Mouse (Mus musculus) forebrain, embryonic 13.5 days (tissue): Measurements from ENCODE around the gene Krtap9-5. TPM values are rescaled to one million over a fixed set of nuclear protein-coding genes. Genes with fewer than 3 reads are reported as not detected.

Experiments
- ATAC-seq: fragments of 200-750 bp; cut with Nextera tagmentation; 2 replicates; pipeline ENCODE4 v1.8.0; 2017
- H3K27ac ChIP-seq: fragments of 300-500 bp; sonication (generic); 2 replicates; pipeline ENCODE4 v1.5.1; 2015; ENCODE audit warnings: inconsistent platforms, mild to moderate bottlenecking, moderate library complexity
- H3K27me3 ChIP-seq: fragments of 300-500 bp; sonication (generic); 2 replicates; pipeline ENCODE4 v1.6.1; 2015; ENCODE audit warnings: mild to moderate bottlenecking, inconsistent platforms
- H3K36me3 ChIP-seq: fragments of 300-500 bp; sonication (generic); 2 replicates; pipeline ENCODE4 v1.6.1; 2015; ENCODE audit warnings: mild to moderate bottlenecking, inconsistent platforms; ENCODE audit not compliant: poor library complexity, severe bottlenecking
- H3K4me1 ChIP-seq: fragments of 300-500 bp; sonication (generic); 2 replicates; pipeline ENCODE4 v1.6.1; 2015; ENCODE audit warnings: inconsistent platforms
- H3K4me2 ChIP-seq: fragments of 300-500 bp; sonication (generic); 2 replicates; pipeline ENCODE4 v1.6.1; 2015; ENCODE audit warnings: inconsistent platforms, mild to moderate bottlenecking, moderate library complexity
- H3K4me3 ChIP-seq: fragments of 300-500 bp; sonication (generic); 2 replicates; pipeline ENCODE4 v1.5.1; 2015; ENCODE audit warnings: mild to moderate bottlenecking, inconsistent platforms
- H3K9ac ChIP-seq: fragments of 300-500 bp; sonication (generic); 2 replicates; pipeline ENCODE4 v1.6.1; 2015; ENCODE audit warnings: mild to moderate bottlenecking, inconsistent platforms
- H3K9me3 ChIP-seq: fragments of 300-500 bp; sonication (generic); replicated peaks from 2 replicates; pipeline ENCODE4 v1.6.1; 2016; ENCODE audit warnings: inconsistent platforms
- WGBS: fragments of 180-500 bp; shearing (Covaris S2); methylation state at CpG from one replicate; pipeline ENCODE4 v1.1.7; 2015; 5-methylcytosine and 5-hydroxymethylcytosine counted together
- polyA plus RNA-seq: library from polyadenylated mRNA; unstranded; fragments of >200 nt; fragmentation: Nextera tagmentation; extraction: Ambion mirVana; gene quantifications from 2 replicates; pipeline ENCODE4 v1.2.1, GENCODE M21; 2015

Gene Krtap9-5
- polyA plus RNA-seq, 1 experiment from 2014 or later: not detected

- H3K27me3 ChIP-seq: peaks cover 9% of the 10 kb centered on the region
Measured at GRCm38 (mm10) chr11:99988530-99988929, 40.3 kb downstream of the Krtap9-5 start.

GRCm38 (mm10) chr11:99989881-99990405, 41.7 kb downstream of the Krtap9-5 start:
- Histone ChIP-seq H3K9me3 (no peaks in the 10 kb centered on the region), H3K36me3 (no peaks in the 10 kb centered on the region)
- WGBS: 79% methylated on average over 6 of the region's 6 CpGs

More at GRCm38 (mm10) chr11:99988530-99988929, 40.3 kb downstream of the Krtap9-5 start:
- Histone ChIP-seq H3K4me3 (no peak overlapping the region), H3K9me3 (no peaks in the 10 kb centered on the region), H3K9ac (no peak overlapping the region), H3K4me1 (no peaks in the 10 kb centered on the region), H3K36me3 (no peaks in the 10 kb centered on the region), H3K27ac (no peak overlapping the region), H3K4me2 (no peak overlapping the region)
- 89% methylated on average over 3 of the region's 3 CpGs for WGBS
- ATAC-seq: no peak

GRCm38 (mm10) chr11:99990571-99990970, 42.3 kb downstream of the Krtap9-5 start:
- no peaks in the 10 kb centered on the region for H3K4me1 ChIP-seq
- no peak overlapping the region for H3K4me3 ChIP-seq
- H3K4me2 ChIP-seq: no peak overlapping the region
- no peak overlapping the region for H3K27ac ChIP-seq
- H3K27me3 ChIP-seq: peaks cover 23% of the 10 kb centered on the region
- no peak overlapping the region for H3K9ac ChIP-seq
- no peak for ATAC-seq
- H3K36me3 ChIP-seq: no peaks in the 10 kb centered on the region
- WGBS: 68% methylated on average over 3 of the region's 3 CpGs
- no peaks in the 10 kb centered on the region for H3K9me3 ChIP-seq

More at GRCm38 (mm10) chr11:99989881-99990405, 41.7 kb downstream of the Krtap9-5 start:
- Histone ChIP-seq H3K9ac (no peak overlapping the region), H3K27me3 (peaks cover 18% of the 10 kb centered on the region), H3K4me3 (no peak overlapping the region), H3K27ac (no peak overlapping the region), H3K4me2 (no peak overlapping the region), H3K4me1 (no peaks in the 10 kb centered on the region)
- ATAC-seq: no peak

GRCm38 (mm10) chr11:99993620-99994383, 45.5 kb downstream of the Krtap9-5 start, which contains the start of gene Krtap17-1:
TSS of gene Krtap17-1 (minus strand) at chr11:99993994.
- H3K9ac ChIP-seq: no peak within 1 kb of the TSS
- H3K9me3 ChIP-seq: no peaks in the 10 kb centered on the region
- no peaks in the 10 kb centered on the region for H3K4me1 ChIP-seq
- 0 out of 2 replicates have a peak within 1 kb of the TSS, but pooled peaks have one; percentile 9 for H3K4me3 ChIP-seq
- no peak within 1 kb of the TSS for H3K27ac ChIP-seq
- H3K4me2 ChIP-seq: peak within 1 kb of the TSS; percentile 40
- H3K27me3 ChIP-seq: peaks cover 27% of the 10 kb centered on the region
- WGBS: 37% methylated on average over 21 of the region's 26 CpGs
- no peaks in the 10 kb centered on the region for H3K36me3 ChIP-seq
- no peak for ATAC-seq

- Histone ChIP-seq H3K27ac (no peak overlapping the region), H3K9me3 (no peaks in the 10 kb centered on the region), H3K4me1 (no peaks in the 10 kb centered on the region), H3K27me3 (peaks cover 27% of the 10 kb centered on the region), H3K4me3 (no peak overlapping the region), H3K4me2 (no peak overlapping the region), H3K36me3 (no peaks in the 10 kb centered on the region), H3K9ac (no peak overlapping the region)
- ATAC-seq: no peak
- WGBS: 65% methylated on average over 4 of the region's 4 CpGs
Measured at GRCm38 (mm10) chr11:99994384-99994661, 46.0 kb downstream of the Krtap9-5 start.

GRCm38 (mm10) chr11:99999091-99999490, 50.8 kb downstream of the Krtap9-5 start:
- H3K9me3 ChIP-seq: 0 out of 2 replicates have a peak, but pooled peaks cover 4% of the 10 kb centered on the region
- H3K27me3 ChIP-seq: peaks cover 14% of the 10 kb centered on the region; the same call in 1 of the 2 replicates
- ATAC-seq: no peak
- no peak overlapping the region for H3K9ac ChIP-seq
- H3K4me2 ChIP-seq: no peak overlapping the region
- no peaks in the 10 kb centered on the region for H3K36me3 ChIP-seq
- no peaks in the 10 kb centered on the region for H3K4me1 ChIP-seq
- 92% methylated on average over 7 of the region's 7 CpGs for WGBS
- no peak overlapping the region for H3K4me3 ChIP-seq
- no peak overlapping the region for H3K27ac ChIP-seq

Other genes starting within 250 kb of the Krtap9-5 start
- gene Gm14180, start 214.2 kb upstream of the Krtap9-5 start, polyA plus RNA-seq: not detected in 2 replicates
- gene Gm11595, start 175.6 kb upstream of the Krtap9-5 start, polyA plus RNA-seq: not detected in 2 replicates
- gene Krtap4-8, start 167.8 kb upstream of the Krtap9-5 start, polyA plus RNA-seq: not detected in 2 replicates
- not detected in 2 replicates for gene Krtap4-9, start 163.3 kb upstream of the Krtap9-5 start, polyA plus RNA-seq
- not detected in 2 replicates for gene Gm11596, start 155.0 kb upstream of the Krtap9-5 start, polyA plus RNA-seq
- gene Gm11569, start 149.5 kb upstream of the Krtap9-5 start, polyA plus RNA-seq: not detected in 2 replicates
- gene Gm11554, start 144.0 kb upstream of the Krtap9-5 start, polyA plus RNA-seq: not detected in 2 replicates
- not detected in 2 replicates for gene Krtap4-13, start 138.6 kb upstream of the Krtap9-5 start, polyA plus RNA-seq
- not detected in 2 replicates for gene Gm11564, start 132.8 kb upstream of the Krtap9-5 start, polyA plus RNA-seq
- gene 2300003K06Rik, start 110.4 kb upstream of the Krtap9-5 start, polyA plus RNA-seq: not detected in 2 replicates
- not detected in 2 replicates for gene Krtap4-16, start 96.9 kb upstream of the Krtap9-5 start, polyA plus RNA-seq
- not detected in 2 replicates for gene Gm11568, start 90.6 kb upstream of the Krtap9-5 start, polyA plus RNA-seq
- not detected in 2 replicates for gene Gm11559, start 84.0 kb upstream of the Krtap9-5 start, polyA plus RNA-seq
- not detected in 2 replicates for gene Krtap9-1, start 75.1 kb upstream of the Krtap9-5 start, polyA plus RNA-seq
- not detected in 2 replicates for gene Gm11567, start 69.3 kb upstream of the Krtap9-5 start, polyA plus RNA-seq
- not detected in 2 replicates for gene Krtap31-1, start 40.6 kb upstream of the Krtap9-5 start, polyA plus RNA-seq
- gene Gm11565, start 33.7 kb upstream of the Krtap9-5 start, polyA plus RNA-seq: not detected in 2 replicates
- gene Krtap31-2, start 12.2 kb upstream of the Krtap9-5 start, polyA plus RNA-seq: not detected in 2 replicates
- not detected in 2 replicates for gene Krtap29-1, start 30.6 kb downstream of the Krtap9-5 start, polyA plus RNA-seq
- not detected in 2 replicates for gene Krtap16-1, start 38.1 kb downstream of the Krtap9-5 start, polyA plus RNA-seq
- not detected in 2 replicates for gene Krtap17-1, start 45.5 kb downstream of the Krtap9-5 start, polyA plus RNA-seq
- gene Krt33a, start 67.7 kb downstream of the Krtap9-5 start, polyA plus RNA-seq: not detected in 2 replicates
- gene Krt33b, start 81.4 kb downstream of the Krtap9-5 start, polyA plus RNA-seq: not detected in 2 replicates
- not detected in 2 replicates for gene Krt34, start 93.1 kb downstream of the Krtap9-5 start, polyA plus RNA-seq
- gene Krt31, start 102.1 kb downstream of the Krtap9-5 start, polyA plus RNA-seq: not detected in 2 replicates
- not detected in 2 replicates for gene Krt32, start 139.8 kb downstream of the Krtap9-5 start, polyA plus RNA-seq
- gene Krt35, start 147.8 kb downstream of the Krtap9-5 start, polyA plus RNA-seq: not detected in 2 replicates
- gene Krt36, start 157.2 kb downstream of the Krtap9-5 start, polyA plus RNA-seq: not detected in 2 replicates
- gene Krt13, start 173.1 kb downstream of the Krtap9-5 start, polyA plus RNA-seq: not detected in 2 replicates
- gene Krt15, start 187.5 kb downstream of the Krtap9-5 start, polyA plus RNA-seq: 0.34 and 0.35 TPM in 2 replicates
- gene Krt19, start 200.2 kb downstream of the Krtap9-5 start, polyA plus RNA-seq: 0.23 and 0.49 TPM in 2 replicates
- gene Krt9, start 244.8 kb downstream of the Krtap9-5 start, polyA plus RNA-seq: not detected in 2 replicates